Mouse (Mus musculus) ES-E14 (cell line): Measurements from ENCODE around the gene Pcbp1.

Experiments used
- CHD2 ChIP-seq: IDR thresholded peaks from 2 replicates; pipeline ENCODE4 v1.6.1; 2014; ENCODE audit warnings: mild to moderate bottlenecking, low read depth, low read length, inconsistent platforms
- HCFC1 ChIP-seq: IDR thresholded peaks from 2 replicates; pipeline ENCODE4 v1.6.1; 2012; ENCODE audit warnings: low read length, inconsistent platforms, borderline replicate concordance; ENCODE audit not compliant: insufficient read depth
- MAFK ChIP-seq: IDR thresholded peaks from 2 replicates; pipeline ENCODE4 v1.6.1; 2014; ENCODE audit warnings: mild to moderate bottlenecking, low read depth, low read length, inconsistent platforms; ENCODE audit not compliant: insufficient read depth
- ZC3H11A ChIP-seq: IDR thresholded peaks from 2 replicates; pipeline ENCODE4 v1.6.1; 2012; ENCODE audit warnings: low read depth, mild to moderate bottlenecking, inconsistent platforms, low read length, borderline replicate concordance
- ZNF384 ChIP-seq: IDR thresholded peaks from 2 replicates; pipeline ENCODE4 v1.6.1; 2012; ENCODE audit warnings: low read depth, low read length, inconsistent platforms

- TF ChIP-seq CHD2 (no peak), ZC3H11A (no peak), HCFC1 (no peak), MAFK (no peak), ZNF384 (no peak)
Observed at GRCm38 (mm10) chr6:86499571-86500109, 26.5 kb downstream of the Pcbp1 start.
